Mouse (Mus musculus) ES-E14 (cell line): Measurements from ENCODE around the gene Cct4.

Experiments used
- CHD2 ChIP-seq: IDR thresholded peaks from 2 replicates; pipeline ENCODE4 v1.6.1; 2014; ENCODE audit warnings: mild to moderate bottlenecking, low read depth, low read length, inconsistent platforms
- HCFC1 ChIP-seq: IDR thresholded peaks from 2 replicates; pipeline ENCODE4 v1.6.1; 2012; ENCODE audit warnings: low read length, inconsistent platforms, borderline replicate concordance; ENCODE audit not compliant: insufficient read depth
- MAFK ChIP-seq: IDR thresholded peaks from 2 replicates; pipeline ENCODE4 v1.6.1; 2014; ENCODE audit warnings: mild to moderate bottlenecking, low read depth, low read length, inconsistent platforms; ENCODE audit not compliant: insufficient read depth
- ZC3H11A ChIP-seq: IDR thresholded peaks from 2 replicates; pipeline ENCODE4 v1.6.1; 2012; ENCODE audit warnings: low read depth, mild to moderate bottlenecking, inconsistent platforms, low read length, borderline replicate concordance
- ZNF384 ChIP-seq: IDR thresholded peaks from 2 replicates; pipeline ENCODE4 v1.6.1; 2012; ENCODE audit warnings: low read depth, low read length, inconsistent platforms

DNA sequence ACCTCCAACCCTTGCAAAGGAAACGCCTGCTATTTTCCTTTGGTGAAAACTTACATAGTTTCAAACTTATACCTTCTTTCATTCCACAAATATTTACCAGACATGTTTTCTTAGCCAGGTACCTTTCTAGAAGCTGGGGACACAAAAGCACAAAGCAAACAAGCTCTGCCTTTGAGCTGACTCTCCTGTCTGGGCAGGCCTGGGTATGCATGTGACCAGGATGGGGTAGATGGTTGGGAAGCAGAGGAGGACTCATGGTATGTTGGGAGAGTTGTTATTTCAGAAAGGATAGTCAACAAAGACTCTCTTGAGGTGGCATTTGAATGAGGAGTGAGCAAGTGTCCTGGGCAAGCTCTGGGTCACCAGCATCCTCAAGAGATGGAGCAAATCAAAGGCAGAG lies 22.8 kb downstream of the Cct4 start:
- TF ChIP-seq ZC3H11A = no peak
- no peak for TF ChIP-seq HCFC1
- TF ChIP-seq ZNF384 = no peak
- no peak for TF ChIP-seq MAFK
- no peak for TF ChIP-seq CHD2
